Mouse (Mus musculus): Measurements from ENCODE around the gene Pafah2. TPM values are rescaled to one million over a fixed set of nuclear protein-coding genes. Genes with fewer than 3 reads are reported as not detected.
A peak's percentile ranks its signal among the peaks of the same experiment; 100 is the strongest.

Pafah2 gene
- polyA plus RNA-seq, 1 experiment, result 8.8 TPM

DNA sequence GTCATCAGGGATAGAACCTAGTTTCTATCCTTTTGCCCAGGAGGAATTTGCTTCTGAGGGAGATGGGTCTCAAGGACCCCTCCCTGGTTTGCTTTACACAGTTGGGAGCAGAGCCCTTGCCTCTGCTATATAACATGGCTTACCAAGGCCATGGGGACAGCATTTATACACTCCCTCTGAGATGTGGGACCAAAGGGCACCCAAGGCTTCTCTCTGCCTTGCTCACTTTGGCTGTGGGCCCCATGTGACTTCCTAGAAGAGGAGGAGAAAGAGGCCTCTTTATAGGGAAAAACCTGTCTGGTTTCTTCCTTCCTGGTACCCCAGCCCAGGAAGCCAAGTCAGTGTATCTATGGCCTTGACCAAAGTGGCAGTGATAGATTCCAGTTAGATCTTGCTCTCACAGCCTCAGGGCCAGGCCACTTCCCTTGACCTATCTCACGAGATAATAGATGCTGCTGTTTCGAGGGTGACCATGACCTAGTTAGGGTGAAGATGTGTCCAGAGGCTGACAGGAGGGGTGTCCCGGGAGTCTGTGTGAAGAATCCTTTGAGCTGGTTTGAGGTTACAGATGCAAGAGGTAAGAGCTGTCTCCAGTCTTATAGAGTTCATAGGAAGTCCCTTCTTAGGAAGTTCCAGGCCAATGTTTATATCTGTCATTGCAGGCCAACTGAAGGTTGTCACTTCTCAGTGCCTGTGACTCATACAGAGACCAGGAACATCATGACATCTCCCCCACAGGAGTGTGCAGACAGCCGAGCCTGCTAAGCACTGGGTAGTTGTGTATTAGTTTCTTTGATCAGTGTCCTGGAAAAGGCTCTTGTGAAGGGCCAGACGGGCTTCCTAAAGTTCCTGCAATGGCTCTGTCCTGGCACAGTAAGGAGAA lies 42.4 kb upstream of the Pafah2 start:
- WGBS, result 55% methylated on average over 5 of the region's 5 CpGs
- no peak for TF ChIP-seq POLR2A (IDR thresholded peaks at IDR 0.05; ENCODE audit: borderline replicate concordance, control insufficient read depth, low read depth, low read length)
- TF ChIP-seq CTCF (IDR thresholded peaks at IDR 0.05; ENCODE audit: control insufficient read depth, insufficient read depth, low read length), result no peak

DNA sequence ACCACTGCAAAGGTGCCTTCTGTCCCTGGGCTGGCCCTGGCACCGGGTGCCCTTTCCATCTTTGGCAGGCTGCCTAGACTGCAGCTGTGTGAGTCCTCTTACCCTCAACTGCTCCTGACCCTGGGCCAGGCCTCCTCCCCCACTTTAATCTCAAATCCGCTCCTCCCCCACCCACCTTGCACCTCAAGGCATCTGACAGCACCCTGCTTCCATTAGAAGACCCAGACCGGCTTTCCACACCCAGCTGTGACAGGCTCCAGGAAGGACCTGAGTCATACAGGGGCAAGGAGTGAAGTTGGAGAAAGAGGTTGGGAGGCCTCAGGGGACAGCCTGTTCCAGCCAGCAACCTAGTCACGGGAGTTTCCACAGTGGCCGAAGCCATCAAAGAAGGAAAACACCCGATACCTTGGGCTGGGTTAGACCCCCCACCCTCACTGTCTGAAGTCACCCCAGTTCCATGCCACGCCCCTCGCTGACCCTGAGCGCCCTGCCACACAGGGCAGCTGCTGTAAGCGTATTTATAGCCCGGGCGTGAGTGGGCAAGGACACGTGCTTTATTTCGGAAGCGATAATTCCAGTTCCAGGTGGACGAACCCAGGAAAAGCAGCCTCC lies 40.2 kb upstream of the Pafah2 start:
- TF ChIP-seq POLR2A (IDR thresholded peaks at IDR 0.05; ENCODE audit: borderline replicate concordance, control insufficient read depth, low read depth, low read length), result no peak
- TF ChIP-seq CTCF (IDR thresholded peaks at IDR 0.05; ENCODE audit: control insufficient read depth, insufficient read depth, low read length), result no peak
- H3K27ac ChIP-seq (ENCODE audit: control insufficient read depth, insufficient read depth, low read depth, low read length, poor library complexity), result no peak overlapping the region
- no peaks in the 10 kb centered on the region for H3K4me1 ChIP-seq (ENCODE audit: control insufficient read depth, insufficient read depth, low read length)
- H3K4me3 ChIP-seq (replicated peaks; ENCODE audit: control insufficient read depth, low read depth, low read length), result no peak overlapping the region
- WGBS, result 56% methylated on average over 16 of the region's 16 CpGs

More for the DNA sequence above, 42.4 kb upstream of the Pafah2 start:
- Histone ChIP-seq H3K4me3 (replicated peaks; ENCODE audit: control insufficient read depth, low read depth, low read length) (no peak overlapping the region), H3K4me1 (ENCODE audit: control insufficient read depth, insufficient read depth, low read length) (no peaks in the 10 kb centered on the region), H3K27ac (ENCODE audit: control insufficient read depth, insufficient read depth, low read depth, low read length, poor library complexity) (no peak overlapping the region)

DNA sequence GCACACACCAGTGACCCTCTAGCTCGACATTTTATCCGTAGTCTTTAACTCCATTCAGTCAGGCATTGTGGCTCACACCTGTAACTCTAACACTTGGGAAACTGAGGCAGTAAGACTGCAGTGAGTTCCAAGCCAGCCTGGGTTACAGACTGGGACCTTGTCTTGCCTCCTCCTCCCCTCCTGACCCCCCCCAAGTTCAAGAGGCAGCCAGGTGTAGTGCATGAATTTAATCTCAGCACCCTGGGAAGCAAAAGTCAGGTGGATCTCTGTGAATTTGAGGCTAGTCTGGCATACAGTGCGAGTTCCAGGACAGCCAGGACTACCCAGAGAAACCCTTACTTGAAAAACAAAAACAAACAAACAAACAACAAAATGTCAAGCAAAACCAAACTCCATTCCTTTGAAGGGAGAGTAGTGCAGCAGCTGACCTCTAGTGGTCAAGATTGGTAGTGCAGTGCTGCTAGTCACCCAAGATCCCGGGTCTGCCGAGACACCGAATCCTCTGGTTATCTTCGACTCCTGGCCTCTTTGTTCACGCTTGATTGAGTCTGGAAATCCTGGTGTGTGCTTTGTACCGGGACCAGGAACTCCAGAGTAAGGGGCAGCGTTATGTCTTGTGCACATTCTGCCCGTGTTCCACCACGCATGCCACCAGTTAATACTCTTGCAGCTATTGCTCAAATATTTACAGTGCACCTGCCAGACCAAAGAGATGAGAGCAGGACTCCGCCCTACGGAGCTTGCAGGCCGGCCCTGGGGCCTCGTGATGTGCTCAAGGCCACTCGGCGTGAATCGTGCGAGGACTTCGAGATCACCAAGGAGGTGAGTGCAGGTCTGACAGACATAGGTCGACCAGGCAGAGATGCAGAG lies 39.3 kb upstream of the Pafah2 start:
- H3K4me1 ChIP-seq (ENCODE audit: control insufficient read depth, insufficient read depth, low read length), result no peaks in the 10 kb centered on the region
- H3K4me3 ChIP-seq (replicated peaks; ENCODE audit: control insufficient read depth, low read depth, low read length), result no peak overlapping the region
- H3K27ac ChIP-seq (ENCODE audit: control insufficient read depth, insufficient read depth, low read depth, low read length, poor library complexity), result no peak overlapping the region
- WGBS, result 27% methylated on average over 22 of the region's 22 CpGs
- TF ChIP-seq POLR2A (IDR thresholded peaks at IDR 0.05; ENCODE audit: borderline replicate concordance, control insufficient read depth, low read depth, low read length) (no peak), CTCF (IDR thresholded peaks at IDR 0.05; ENCODE audit: control insufficient read depth, insufficient read depth, low read length) (peak; percentile 82)

DNA sequence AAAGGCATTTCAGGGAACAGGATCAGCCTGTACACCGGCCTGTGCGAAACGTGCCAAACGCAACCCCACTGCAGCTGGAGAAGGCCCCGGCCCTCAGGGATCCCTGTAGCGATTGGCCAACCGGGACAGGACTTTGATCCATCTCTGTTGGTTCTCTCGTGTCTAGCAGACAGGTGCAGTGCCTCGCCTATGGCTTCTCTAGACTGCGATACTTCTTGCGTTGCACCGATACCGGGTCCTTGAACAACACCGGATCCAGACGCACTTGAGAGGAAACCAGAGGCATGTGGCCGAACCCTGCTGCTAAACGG lies 38.7 kb upstream of the Pafah2 start:
- H3K27ac ChIP-seq (ENCODE audit: control insufficient read depth, insufficient read depth, low read depth, low read length, poor library complexity), result no peak overlapping the region
- WGBS, result 26% methylated on average over 17 of the region's 17 CpGs
- H3K4me1 ChIP-seq (ENCODE audit: control insufficient read depth, insufficient read depth, low read length), result no peaks in the 10 kb centered on the region
- H3K4me3 ChIP-seq (replicated peaks; ENCODE audit: control insufficient read depth, low read depth, low read length), result no peak overlapping the region
- no peak for TF ChIP-seq CTCF (IDR thresholded peaks at IDR 0.05; ENCODE audit: control insufficient read depth, insufficient read depth, low read length)
- no peak for TF ChIP-seq POLR2A (IDR thresholded peaks at IDR 0.05; ENCODE audit: borderline replicate concordance, control insufficient read depth, low read depth, low read length)

DNA sequence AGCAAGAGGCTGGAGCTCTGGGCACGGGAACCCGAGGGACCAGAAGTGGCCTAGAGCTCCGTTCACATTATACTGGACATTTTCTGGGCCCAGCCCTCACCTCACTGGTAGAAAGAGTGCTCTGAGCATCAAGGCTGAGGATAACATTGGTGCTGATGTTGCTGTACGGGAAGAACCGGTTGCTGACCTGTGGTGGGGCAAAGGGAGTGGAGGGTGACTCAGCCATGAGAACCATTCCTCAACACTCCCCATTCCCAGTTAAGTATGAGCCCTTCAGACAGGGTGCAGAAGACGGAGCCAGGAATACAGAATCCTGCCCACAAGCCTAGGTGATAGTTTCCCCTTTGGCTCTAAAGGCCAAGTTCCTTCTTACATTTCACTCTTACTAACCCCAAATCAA lies 36.5 kb upstream of the Pafah2 start:
- no peak overlapping the region for H3K27ac ChIP-seq (ENCODE audit: control insufficient read depth, insufficient read depth, low read depth, low read length, poor library complexity)
- no peak overlapping the region for H3K4me3 ChIP-seq (replicated peaks; ENCODE audit: control insufficient read depth, low read depth, low read length)
- TF ChIP-seq CTCF (IDR thresholded peaks at IDR 0.05; ENCODE audit: control insufficient read depth, insufficient read depth, low read length) (no peak), POLR2A (IDR thresholded peaks at IDR 0.05; ENCODE audit: borderline replicate concordance, control insufficient read depth, low read depth, low read length) (no peak)
- peaks cover 2% of the 10 kb centered on the region; the same call in 1 of the 2 replicates for H3K4me1 ChIP-seq (ENCODE audit: control insufficient read depth, insufficient read depth, low read length)
- 81% methylated on average over 6 of the region's 6 CpGs for WGBS

DNA sequence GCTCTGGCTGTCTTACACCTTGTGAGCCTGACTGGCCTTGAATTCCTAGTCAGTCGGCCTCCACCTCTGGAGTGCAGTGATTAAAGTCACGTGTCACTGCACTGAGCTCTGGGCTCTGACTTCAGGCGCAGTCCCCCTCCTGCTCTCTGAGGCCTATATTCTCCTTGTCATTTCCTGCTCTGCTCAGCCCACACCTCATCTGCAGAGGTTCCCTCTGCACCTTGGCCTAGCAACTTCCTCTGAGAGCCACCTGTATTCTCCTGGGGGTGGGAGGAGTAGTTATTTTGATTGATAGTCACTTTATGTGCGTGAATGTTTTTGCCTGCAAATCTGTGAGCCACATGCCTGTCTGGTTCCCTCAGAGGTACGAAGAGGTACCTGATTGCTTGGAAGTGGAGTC lies 34.9 kb upstream of the Pafah2 start:
- no peak overlapping the region for H3K4me3 ChIP-seq (replicated peaks; ENCODE audit: control insufficient read depth, low read depth, low read length)
- TF ChIP-seq CTCF (IDR thresholded peaks at IDR 0.05; ENCODE audit: control insufficient read depth, insufficient read depth, low read length), result no peak
- no peak for TF ChIP-seq POLR2A (IDR thresholded peaks at IDR 0.05; ENCODE audit: borderline replicate concordance, control insufficient read depth, low read depth, low read length)
- no peak overlapping the region for H3K27ac ChIP-seq (ENCODE audit: control insufficient read depth, insufficient read depth, low read depth, low read length, poor library complexity)
- peaks cover 2% of the 10 kb centered on the region; the same call in 1 of the 2 replicates for H3K4me1 ChIP-seq (ENCODE audit: control insufficient read depth, insufficient read depth, low read length)
- WGBS, result 11% methylated on average over 5 of the region's 5 CpGs

GRCm38 (mm10) chr4:134362124-134362523 lies 34.0 kb upstream of the Pafah2 start:
- Histone ChIP-seq H3K27ac (ENCODE audit: control insufficient read depth, insufficient read depth, low read depth, low read length, poor library complexity) (peak overlapping the region; percentile 17; the same call in 1 of the 2 replicates), H3K4me1 (ENCODE audit: control insufficient read depth, insufficient read depth, low read length) (peaks cover 2% of the 10 kb centered on the region; the same call in 1 of the 2 replicates), H3K4me3 (replicated peaks; ENCODE audit: control insufficient read depth, low read depth, low read length) (no peak overlapping the region)
- no peak for TF ChIP-seq POLR2A (IDR thresholded peaks at IDR 0.05; ENCODE audit: borderline replicate concordance, control insufficient read depth, low read depth, low read length)
- TF ChIP-seq CTCF (IDR thresholded peaks at IDR 0.05; ENCODE audit: control insufficient read depth, insufficient read depth, low read length), result no peak
- 31% methylated on average over 9 of the region's 9 CpGs for WGBS

DNA sequence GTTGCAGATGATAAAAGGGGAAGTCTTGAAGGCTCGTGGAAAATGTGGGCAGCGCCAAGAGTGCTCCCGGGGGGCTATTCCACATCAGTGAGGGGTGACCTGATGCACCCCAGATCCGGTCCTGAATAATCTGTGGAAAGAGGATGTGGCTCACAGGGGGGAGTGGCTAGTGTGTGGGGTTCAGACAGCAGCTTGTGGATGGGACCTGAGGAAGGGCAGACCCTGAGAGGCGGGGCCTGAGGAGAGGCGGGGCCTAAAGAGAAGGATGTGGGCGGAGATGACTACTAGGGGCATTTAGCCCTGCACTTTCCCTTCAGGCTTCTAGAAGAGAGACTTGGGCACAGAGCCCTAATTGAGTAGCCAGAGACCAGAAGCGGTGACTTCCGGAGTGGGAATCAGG lies 33.5 kb upstream of the Pafah2 start:
- peak overlapping the region; percentile 17; the same call in 1 of the 2 replicates for H3K27ac ChIP-seq (ENCODE audit: control insufficient read depth, insufficient read depth, low read depth, low read length, poor library complexity)
- H3K4me3 ChIP-seq (replicated peaks; ENCODE audit: control insufficient read depth, low read depth, low read length), result no peak overlapping the region
- no peak for TF ChIP-seq POLR2A (IDR thresholded peaks at IDR 0.05; ENCODE audit: borderline replicate concordance, control insufficient read depth, low read depth, low read length)
- TF ChIP-seq CTCF (IDR thresholded peaks at IDR 0.05; ENCODE audit: control insufficient read depth, insufficient read depth, low read length), result no peak
- H3K4me1 ChIP-seq (ENCODE audit: control insufficient read depth, insufficient read depth, low read length), result peaks cover 2% of the 10 kb centered on the region; the same call in 1 of the 2 replicates
- under 1% methylated on average over 9 of the region's 9 CpGs for WGBS

Measured in bone marrow, adult 2 months (tissue).